Mouse (Mus musculus) neutrophil, adult 5-6 weeks (primary cell): ENCODE measurements around the gene Insm2. TPM values are rescaled to one million over a fixed set of nuclear protein-coding genes. Genes with fewer than 3 reads are reported as not detected.

Source experiments
- ATAC-seq: fragments of 151-379, 151-347 bp; 2 replicates; pipeline ENCODE4 v1.8.0; 2017; ENCODE audit warnings: mild to moderate bottlenecking, moderate TSS enrichment; ENCODE audit not compliant: insufficient number of reproducible peaks, poor library complexity, low FRiP score, severe bottlenecking; ENCODE audit errors: extremely low read depth
- total RNA-seq: library from RNA; stranded (forward); fragments of 200-1000 nt; gene quantifications from 2 replicates; pipeline ENCODE4 v1.2.3, GENCODE M21; 2017

Gene Insm2
- total RNA-seq, 1 experiment from 2014 or later, result 0.12 TPM

- no peak for ATAC-seq
Measured at GRCm38 (mm10) chr12:55599639-55600502, 644 bp downstream of the Insm2 start.

- no peak for ATAC-seq
Measured at GRCm38 (mm10) chr12:55600503-55600994, 1.3 kb downstream of the Insm2 start.

- no peak for ATAC-seq
Measured at GRCm38 (mm10) chr12:55604411-55604810, 5.2 kb downstream of the Insm2 start.

- no peak for ATAC-seq
Measured at GRCm38 (mm10) chr12:55607902-55608301, 8.7 kb downstream of the Insm2 start.

- no peak for ATAC-seq
Measured at GRCm38 (mm10) chr12:55610812-55611211, 11.6 kb downstream of the Insm2 start.

GRCm38 (mm10) chr12:55620321-55620720 lies 21.1 kb downstream of the Insm2 start:
- no peak for ATAC-seq

- ATAC-seq, result no peak
Measured at GRCm38 (mm10) chr12:55622615-55623245, 23.5 kb downstream of the Insm2 start.

- no peak for ATAC-seq
Measured at GRCm38 (mm10) chr12:55623254-55623653, 24.0 kb downstream of the Insm2 start.

GRCm38 (mm10) chr12:55626711-55627110 lies 27.5 kb downstream of the Insm2 start:
- no peak for ATAC-seq

- no peak for ATAC-seq
Measured at GRCm38 (mm10) chr12:55648011-55648525, 48.8 kb downstream of the Insm2 start.

Other genes with a start within 250 kb of the Insm2 start
- gene Psma6, start 215.2 kb upstream of the Insm2 start, total RNA-seq, result 128 and 134 TPM in 2 replicates
- gene Nfkbia, start 106.8 kb upstream of the Insm2 start, total RNA-seq, result 150 and 173 TPM in 2 replicates
- gene Aldoart2, start 34.2 kb upstream of the Insm2 start, total RNA-seq, result not detected in 2 replicates
- gene Ralgapa1, start 221.7 kb downstream of the Insm2 start, total RNA-seq, result 74.2 and 79.3 TPM in 2 replicates
- 20.5 and 27.5 TPM in 2 replicates for gene Brms1l, start 236.9 kb downstream of the Insm2 start, total RNA-seq